Mouse (Mus musculus): ENCODE results near the gene Pfkp. TPM values are rescaled to one million over a fixed set of nuclear protein-coding genes. Genes with fewer than 3 reads are reported as not detected.
A peak's percentile ranks its signal among the peaks of the same experiment; 100 is the strongest.

The Pfkp gene
- polyA plus RNA-seq, 1 experiment from 2014 or later = 40.8 TPM

- WGBS = 80% methylated on average over 12 of the region's 12 CpGs
- no peaks in the 10 kb centered on the region for H3K27me3 ChIP-seq (ENCODE audit: insufficient read depth, low read length)
- no peak overlapping the region for H3K4me2 ChIP-seq (ENCODE audit: low read length)
- TF ChIP-seq CTCF (IDR thresholded peaks at IDR 0.05; ENCODE audit: low read depth) = no peak
- no peak overlapping the region for H3K9ac ChIP-seq (ENCODE audit: low read depth, low read length)
- ATAC-seq (replicated peaks; ENCODE audit: low FRiP score, low read depth) (no peak), DNase-seq (ENCODE audit: low spot score) (no peak)
- H3K36me3 ChIP-seq (ENCODE audit: insufficient read depth, low read length) = no peaks in the 10 kb centered on the region
- H3K27ac ChIP-seq = no peak overlapping the region
- H3K9me3 ChIP-seq (replicated peaks; ENCODE audit: low read length) = no peaks in the 10 kb centered on the region
- no peak overlapping the region for H3K4me3 ChIP-seq (replicated peaks; ENCODE audit: low read depth, low read length)
- peaks cover 4% of the 10 kb centered on the region; the same call in 1 of the 2 replicates for H3K4me1 ChIP-seq (replicated peaks; ENCODE audit: insufficient read depth, low read length)
These were observed 14.5 kb downstream of the Pfkp start for GRCm38 (mm10) chr13:6634063-6634462.

DNA sequence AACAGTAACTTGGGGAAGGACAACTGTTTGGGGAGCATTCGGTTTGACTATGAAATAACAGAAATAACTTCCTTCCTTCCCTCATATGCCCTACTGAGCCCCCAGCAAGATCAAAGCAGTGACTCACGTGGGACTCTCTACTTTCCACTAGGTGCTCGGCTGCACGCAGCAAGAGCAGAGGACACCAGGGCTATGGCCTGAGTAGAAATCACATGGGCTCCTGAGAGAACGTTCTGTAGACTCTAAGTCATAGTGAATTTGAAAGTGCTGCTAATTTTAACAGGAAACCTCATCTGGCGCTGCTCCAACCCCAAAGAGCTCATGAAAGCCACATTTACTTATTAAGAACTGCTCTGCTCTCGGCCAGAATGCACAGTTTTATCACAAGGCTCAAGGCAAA is 15.1 kb downstream of the Pfkp start:
- no peak overlapping the region for H3K9ac ChIP-seq (ENCODE audit: low read depth, low read length)
- H3K27ac ChIP-seq = no peak overlapping the region; the same call in 1 of the 2 replicates
- TF ChIP-seq CTCF (IDR thresholded peaks at IDR 0.05; ENCODE audit: low read depth) = no peak
- no peak overlapping the region for H3K4me3 ChIP-seq (replicated peaks; ENCODE audit: low read depth, low read length)
- H3K36me3 ChIP-seq (ENCODE audit: insufficient read depth, low read length) = no peaks in the 10 kb centered on the region
- DNase-seq (ENCODE audit: low spot score) = peak; percentile 55
- H3K4me1 ChIP-seq (replicated peaks; ENCODE audit: insufficient read depth, low read length) = peaks cover 4% of the 10 kb centered on the region; the same call in 1 of the 2 replicates
- 32% methylated on average over 7 of the region's 7 CpGs for WGBS
- no peak for ATAC-seq (replicated peaks; ENCODE audit: low FRiP score, low read depth)
- H3K27me3 ChIP-seq (ENCODE audit: insufficient read depth, low read length) = no peaks in the 10 kb centered on the region
- H3K9me3 ChIP-seq (replicated peaks; ENCODE audit: low read length) = no peaks in the 10 kb centered on the region
- H3K4me2 ChIP-seq (ENCODE audit: low read length) = no peak overlapping the region

- no peak for ATAC-seq (replicated peaks; ENCODE audit: low FRiP score, low read depth)
- WGBS = 65% methylated on average over 4 of the region's 4 CpGs
- no peak for TF ChIP-seq CTCF (IDR thresholded peaks at IDR 0.05; ENCODE audit: low read depth)
These were observed 15.6 kb downstream of the Pfkp start for GRCm38 (mm10) chr13:6632935-6633334.

GRCm38 (mm10) chr13:6632513-6632912 is 16.1 kb downstream of the Pfkp start:
- 64% methylated on average over 8 of the region's 8 CpGs for WGBS
- TF ChIP-seq CTCF (IDR thresholded peaks at IDR 0.05; ENCODE audit: low read depth) = no peak
- ATAC-seq (replicated peaks; ENCODE audit: low FRiP score, low read depth) = no peak

More at GRCm38 (mm10) chr13:6632935-6633334, 15.6 kb downstream of the Pfkp start:
- H3K4me3 ChIP-seq (replicated peaks; ENCODE audit: low read depth, low read length) = no peak overlapping the region
- DNase-seq (ENCODE audit: low spot score) = no peak
- H3K9ac ChIP-seq (ENCODE audit: low read depth, low read length) = no peak overlapping the region
- no peaks in the 10 kb centered on the region for H3K36me3 ChIP-seq (ENCODE audit: insufficient read depth, low read length)
- H3K27ac ChIP-seq = no peak overlapping the region; the same call in 1 of the 2 replicates
- no peaks in the 10 kb centered on the region for H3K27me3 ChIP-seq (ENCODE audit: insufficient read depth, low read length)
- H3K4me2 ChIP-seq (ENCODE audit: low read length) = no peak overlapping the region
- no peaks in the 10 kb centered on the region for H3K9me3 ChIP-seq (replicated peaks; ENCODE audit: low read length)
- H3K4me1 ChIP-seq (replicated peaks; ENCODE audit: insufficient read depth, low read length) = peaks cover 4% of the 10 kb centered on the region; the same call in 1 of the 2 replicates

DNA sequence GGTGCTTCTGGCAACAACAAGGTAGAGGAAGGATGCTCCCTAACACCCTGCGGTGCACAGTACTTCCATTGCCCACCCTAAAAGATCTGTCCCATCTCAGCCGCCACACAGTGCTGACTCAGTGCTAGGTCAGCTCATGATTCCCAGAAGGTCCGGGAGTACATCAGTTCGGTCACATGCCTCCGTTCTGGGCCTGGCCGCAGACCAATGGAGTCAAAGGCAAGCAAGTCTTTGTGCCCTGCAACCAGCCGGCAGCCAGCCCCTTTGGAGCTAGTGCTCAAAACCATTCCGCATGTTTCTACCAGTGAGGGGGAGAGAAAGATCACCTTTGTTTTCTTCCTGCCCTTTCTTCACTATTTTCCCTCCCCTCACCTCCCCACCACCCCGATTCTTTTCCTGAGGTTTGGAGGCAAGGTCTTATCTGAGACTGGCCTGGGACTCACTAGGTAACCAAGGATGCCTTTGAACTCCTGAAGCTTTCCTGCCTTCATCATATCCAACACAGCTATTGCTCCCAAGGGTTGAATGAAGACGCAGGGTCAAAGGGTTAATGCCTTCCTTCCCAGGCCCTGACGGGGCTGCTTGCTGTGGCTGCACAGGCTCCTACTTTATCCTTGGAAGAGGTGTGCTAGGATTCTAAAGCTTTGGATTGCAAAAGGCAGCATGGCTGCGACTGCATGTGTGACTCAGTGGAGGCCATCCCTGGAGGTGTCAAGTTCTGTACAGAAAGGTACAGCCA is 16.6 kb downstream of the Pfkp start:
- ATAC-seq (replicated peaks; ENCODE audit: low FRiP score, low read depth) (no peak; the same call in 1 of the 2 replicates), DNase-seq (ENCODE audit: low spot score) (no peak)
- Histone ChIP-seq H3K4me2 (ENCODE audit: low read length) (no peak overlapping the region), H3K4me3 (replicated peaks; ENCODE audit: low read depth, low read length) (no peak overlapping the region), H3K9ac (ENCODE audit: low read depth, low read length) (no peak overlapping the region), H3K27me3 (ENCODE audit: insufficient read depth, low read length) (no peaks in the 10 kb centered on the region), H3K36me3 (ENCODE audit: insufficient read depth, low read length) (no peaks in the 10 kb centered on the region), H3K9me3 (replicated peaks; ENCODE audit: low read length) (no peaks in the 10 kb centered on the region), H3K4me1 (replicated peaks; ENCODE audit: insufficient read depth, low read length) (peaks cover 4% of the 10 kb centered on the region; the same call in 1 of the 2 replicates), H3K27ac (0 out of 2 replicates have a peak overlapping the region, but pooled peaks have one; percentile 19)
- WGBS = 72% methylated on average over 12 of the region's 12 CpGs
- no peak for TF ChIP-seq CTCF (IDR thresholded peaks at IDR 0.05; ENCODE audit: low read depth)

More at GRCm38 (mm10) chr13:6632513-6632912, 16.1 kb downstream of the Pfkp start:
- no peaks in the 10 kb centered on the region for H3K27me3 ChIP-seq (ENCODE audit: insufficient read depth, low read length)
- no peak overlapping the region for H3K4me3 ChIP-seq (replicated peaks; ENCODE audit: low read depth, low read length)
- no peak overlapping the region for H3K4me2 ChIP-seq (ENCODE audit: low read length)
- no peak for DNase-seq (ENCODE audit: low spot score)
- no peak overlapping the region for H3K9ac ChIP-seq (ENCODE audit: low read depth, low read length)
- no peaks in the 10 kb centered on the region for H3K9me3 ChIP-seq (replicated peaks; ENCODE audit: low read length)
- H3K27ac ChIP-seq = 0 out of 2 replicates have a peak overlapping the region, but pooled peaks have one; percentile 19
- no peaks in the 10 kb centered on the region for H3K36me3 ChIP-seq (ENCODE audit: insufficient read depth, low read length)
- H3K4me1 ChIP-seq (replicated peaks; ENCODE audit: insufficient read depth, low read length) = peaks cover 4% of the 10 kb centered on the region; the same call in 1 of the 2 replicates

DNA sequence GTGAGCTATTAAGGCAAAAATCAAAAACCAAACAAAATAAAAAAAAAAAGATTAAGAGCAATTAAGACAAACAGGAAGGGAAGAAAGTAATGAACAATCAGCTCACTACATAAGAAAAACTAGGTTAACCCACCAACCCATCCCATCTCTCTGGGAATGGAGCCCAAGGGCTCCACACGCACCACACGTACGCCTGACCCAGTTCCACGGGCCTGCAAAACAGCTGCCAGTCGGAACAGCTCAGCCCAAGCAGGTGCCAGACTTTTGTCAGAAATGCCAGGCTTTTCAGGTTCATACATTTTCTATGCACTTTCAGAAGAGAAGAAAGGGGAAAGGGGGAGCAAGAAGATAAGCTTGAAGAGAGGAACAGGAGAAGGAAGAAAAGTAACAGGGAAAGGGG is 17.9 kb downstream of the Pfkp start:
- H3K4me3 ChIP-seq (replicated peaks; ENCODE audit: low read depth, low read length) = no peak overlapping the region
- WGBS = 89% methylated on average over 5 of the region's 5 CpGs

More for the DNA sequence above, 17.9 kb downstream of the Pfkp start:
- DNase-seq (ENCODE audit: low spot score) (no peak), ATAC-seq (replicated peaks; ENCODE audit: low FRiP score, low read depth) (no peak)
- Histone ChIP-seq H3K27me3 (ENCODE audit: insufficient read depth, low read length) (no peaks in the 10 kb centered on the region), H3K4me1 (replicated peaks; ENCODE audit: insufficient read depth, low read length) (peaks cover 4% of the 10 kb centered on the region; the same call in 1 of the 2 replicates), H3K4me2 (ENCODE audit: low read length) (no peak overlapping the region), H3K9me3 (replicated peaks; ENCODE audit: low read length) (no peaks in the 10 kb centered on the region), H3K36me3 (ENCODE audit: insufficient read depth, low read length) (no peaks in the 10 kb centered on the region), H3K27ac (peak overlapping the region; percentile 25; the same call in 1 of the 2 replicates), H3K9ac (ENCODE audit: low read depth, low read length) (no peak overlapping the region)
- no peak for TF ChIP-seq CTCF (IDR thresholded peaks at IDR 0.05; ENCODE audit: low read depth)
